Mouse (Mus musculus) layer of hippocampus, postnatal 25 days (tissue): Measurements from ENCODE around the gene Gm49403. TPM values are rescaled to one million over a fixed set of nuclear protein-coding genes. Genes with fewer than 3 reads are reported as not detected.
"Not testable (repeated sequence)": the region's sequence is repeated elsewhere in the genome, so short reads cannot be mapped to it uniquely, and the experiment has no call there.

Source experiments
- DNase-seq, 2 experiments: peaks; one replicate each; pipeline ENCODE4 v3.0.0; 2022; ENCODE audit warnings: mixed read lengths in 2 of 2, low spot score in 1 of 2; ENCODE audit errors: extremely low spot score in 1 of 2
- total RNA-seq, 2 experiments: library from RNA; stranded (reverse); gene quantifications; 2 replicates each; pipeline ENCODE4 v1.2.3; 2021

Gene Gm49403
- not detected for total RNA-seq

DNA sequence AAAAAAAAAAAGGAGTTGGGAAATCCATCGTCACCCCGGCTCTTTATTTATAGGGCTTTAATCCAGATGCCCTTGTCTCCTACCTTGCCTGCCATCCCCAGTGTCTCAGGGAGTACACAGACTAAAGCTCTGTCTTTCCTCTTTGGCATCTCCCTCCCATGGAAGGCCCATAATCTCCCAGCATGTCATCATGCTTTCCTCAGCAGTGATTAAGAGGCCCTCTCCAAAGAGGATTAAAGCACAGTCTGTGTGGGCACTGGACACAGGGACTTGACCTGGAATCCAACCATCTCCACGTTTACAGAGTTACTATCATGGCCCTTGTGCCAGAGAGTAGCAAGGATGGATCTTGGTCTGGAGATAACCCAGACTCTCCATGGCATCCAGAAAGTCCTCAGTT lies at the start of gene Gm49403, which contains the start of gene Lbhd1:
Gene Gm49403, plus strand, starts transcription at position 315 of the 400 bp plus-strand sequence.
Gene Lbhd1, plus strand, starts transcription at position 117 of the 400 bp plus-strand sequence.
- no peak for DNase-seq

DNA sequence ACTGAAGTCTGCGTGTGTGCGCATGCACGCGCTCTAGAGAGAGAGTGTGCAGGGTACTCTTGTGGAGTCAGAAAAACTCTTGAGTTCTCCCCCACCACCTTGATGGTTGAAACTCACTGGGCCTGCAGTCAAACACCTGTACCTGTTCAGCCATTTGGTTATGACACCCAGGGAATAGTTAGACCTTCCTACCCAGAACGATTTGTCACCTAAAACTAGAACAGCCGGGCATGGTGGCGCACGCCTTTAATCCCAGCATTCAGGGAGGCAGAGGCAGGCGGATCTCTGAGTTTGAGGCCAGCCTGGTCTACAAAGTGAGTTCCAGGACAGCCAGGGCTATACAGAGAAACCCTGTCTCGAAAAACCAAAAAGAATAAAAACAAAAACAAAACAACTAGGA lies 47.4 kb upstream of the Gm49403 start:
- DNase-seq = not testable (repeated sequence)

DNA sequence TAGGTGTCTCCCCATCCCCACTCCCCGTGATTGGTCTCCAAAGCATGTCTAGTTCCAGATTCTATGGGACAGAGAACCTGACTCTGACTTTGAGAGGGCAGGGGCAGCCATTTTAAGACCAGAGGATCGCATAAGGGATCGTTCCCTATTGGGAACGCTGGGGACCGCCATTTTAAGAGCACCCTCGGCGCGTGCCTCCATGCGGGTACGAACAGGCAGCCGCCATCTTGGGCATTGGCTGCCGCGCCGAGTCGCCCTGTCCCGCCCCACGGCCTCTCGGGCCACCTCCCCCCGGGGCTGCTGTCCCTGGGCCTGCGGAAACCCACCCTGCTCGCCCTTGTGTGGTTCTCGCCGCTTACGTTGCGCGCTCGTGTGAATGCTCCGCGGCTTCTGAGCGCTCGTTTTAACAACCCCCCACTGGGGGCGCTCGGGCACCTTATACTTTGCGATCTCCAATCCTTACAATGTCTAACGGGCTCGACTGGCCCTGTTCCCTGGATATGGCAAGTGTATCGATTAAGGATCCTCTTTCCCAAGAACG lies 46.4 kb upstream of the Gm49403 start, which contains the start of gene Bscl2:
Gene Bscl2, plus strand, starts transcription at position 217 of the 541 bp plus-strand sequence.
- DNase-seq = peak; percentile 79 to 83

GRCm38 (mm10) chr19:8838041-8838730 lies 45.5 kb upstream of the Gm49403 start:
- peak in 1 of 2 experiments; percentile 52 for DNase-seq

DNA sequence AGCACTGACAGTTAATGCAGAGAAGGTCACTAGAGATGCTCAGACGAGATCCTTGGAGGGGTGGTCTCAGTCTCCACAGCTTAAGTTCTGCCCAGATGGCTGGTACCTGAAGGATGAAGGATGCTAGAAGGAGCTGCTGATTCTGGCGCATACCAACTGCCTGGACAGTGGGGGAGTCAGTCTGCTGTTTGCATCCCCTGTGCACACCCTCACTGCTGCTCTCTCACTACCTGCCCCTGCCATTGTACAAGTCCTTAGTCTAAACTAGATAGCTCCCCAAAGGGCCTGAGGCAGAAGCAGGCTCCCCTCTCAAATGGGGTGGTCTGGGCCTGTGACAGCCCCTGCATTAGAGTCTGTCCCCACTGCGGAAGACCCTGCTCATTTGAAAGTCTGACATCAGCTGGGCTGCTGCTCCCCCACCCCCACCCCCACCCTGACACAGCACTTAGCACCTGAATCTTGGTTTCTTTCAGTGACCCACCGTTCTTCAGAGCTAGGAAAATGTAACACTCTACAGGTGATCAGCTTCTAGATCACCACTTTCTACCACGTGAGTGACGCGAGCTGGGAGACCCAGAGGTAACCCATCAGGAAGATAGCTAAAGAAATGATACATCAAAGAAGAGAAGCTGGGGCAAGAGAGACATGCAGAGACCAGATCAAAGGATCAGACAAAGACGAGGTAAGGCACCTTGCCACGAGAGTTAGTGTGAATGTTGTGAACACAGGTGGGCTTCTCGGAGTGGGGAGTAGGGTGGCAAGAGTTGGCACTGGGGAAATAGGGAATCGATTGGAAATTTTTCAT lies 44.4 kb upstream of the Gm49403 start, which contains the start of gene Gng3:
Gene Gng3, minus strand, starts transcription at position 92 of the 805 bp plus-strand sequence.
- DNase-seq = peak; percentile 55 to 64

DNA sequence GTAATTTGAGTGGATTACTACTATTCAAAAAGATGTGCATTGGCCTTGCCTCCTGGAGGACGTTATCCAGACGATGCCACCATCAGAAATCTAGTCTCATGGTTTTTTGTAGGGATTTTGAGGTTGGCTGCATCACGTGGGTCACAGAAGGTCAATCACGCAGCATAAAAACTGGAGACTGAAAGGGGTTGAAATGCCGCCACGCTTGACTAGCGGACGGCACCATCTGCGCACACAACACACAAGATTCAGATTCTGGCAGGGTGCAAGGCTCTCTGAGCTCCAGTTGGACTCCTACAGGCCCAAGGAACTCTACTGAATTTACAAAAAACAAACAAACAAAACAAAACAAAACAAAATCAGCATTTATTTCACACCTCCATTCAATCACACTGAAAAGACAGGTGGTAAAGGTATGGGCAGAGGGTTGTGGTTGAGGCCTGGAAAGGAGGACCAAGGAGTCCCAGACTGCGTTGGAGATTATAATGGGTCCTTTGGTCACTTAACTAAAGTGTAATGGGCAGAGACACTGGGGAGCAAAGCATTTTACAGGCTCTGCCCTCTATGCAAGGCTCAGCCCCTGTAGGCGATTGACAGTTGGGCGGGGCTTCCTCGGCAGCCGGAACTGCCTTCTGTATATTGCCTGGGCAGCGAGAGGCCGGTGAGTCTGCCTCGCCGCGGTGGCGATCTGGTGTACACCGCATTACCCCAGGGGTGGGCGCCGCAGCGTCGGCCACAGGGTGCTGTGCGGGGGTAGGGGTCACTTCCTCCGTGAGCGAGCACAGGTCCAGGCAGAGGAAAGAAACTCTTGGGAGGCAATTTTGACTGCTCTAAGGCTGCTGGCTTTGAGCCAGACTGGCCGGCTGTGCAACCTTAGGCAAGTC lies 43.6 kb upstream of the Gm49403 start:
- DNase-seq = peak; percentile 57 to 60

GRCm38 (mm10) chr19:8841012-8841411 lies 42.7 kb upstream of the Gm49403 start:
- no peak for DNase-seq

DNA sequence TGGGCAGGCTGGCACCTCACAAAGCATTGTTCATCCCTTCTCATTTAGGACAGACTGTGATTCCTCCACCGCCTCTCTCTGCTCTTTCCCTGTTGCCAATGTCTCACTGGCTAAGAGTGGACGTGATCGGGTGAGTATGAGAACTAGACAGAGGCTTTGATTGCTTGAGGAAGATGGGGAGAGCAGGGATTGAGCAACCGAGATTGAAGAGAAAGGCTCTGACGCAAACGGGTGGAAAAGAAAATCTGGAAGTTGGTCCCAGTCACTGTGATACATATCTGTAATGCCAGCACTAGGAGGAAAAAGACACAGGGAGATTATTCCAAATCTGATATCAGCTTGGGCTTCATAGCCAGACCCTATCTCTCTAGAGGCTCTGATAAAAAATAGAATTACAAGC lies 40.8 kb upstream of the Gm49403 start:
- no peak for DNase-seq

- DNase-seq = peak; percentile 59 to 96
These were observed 39.2 kb upstream of the Gm49403 start for GRCm38 (mm10) chr19:8844371-8845129.

GRCm38 (mm10) chr19:8848356-8848755 lies 35.4 kb upstream of the Gm49403 start:
- no peak for DNase-seq

DNA sequence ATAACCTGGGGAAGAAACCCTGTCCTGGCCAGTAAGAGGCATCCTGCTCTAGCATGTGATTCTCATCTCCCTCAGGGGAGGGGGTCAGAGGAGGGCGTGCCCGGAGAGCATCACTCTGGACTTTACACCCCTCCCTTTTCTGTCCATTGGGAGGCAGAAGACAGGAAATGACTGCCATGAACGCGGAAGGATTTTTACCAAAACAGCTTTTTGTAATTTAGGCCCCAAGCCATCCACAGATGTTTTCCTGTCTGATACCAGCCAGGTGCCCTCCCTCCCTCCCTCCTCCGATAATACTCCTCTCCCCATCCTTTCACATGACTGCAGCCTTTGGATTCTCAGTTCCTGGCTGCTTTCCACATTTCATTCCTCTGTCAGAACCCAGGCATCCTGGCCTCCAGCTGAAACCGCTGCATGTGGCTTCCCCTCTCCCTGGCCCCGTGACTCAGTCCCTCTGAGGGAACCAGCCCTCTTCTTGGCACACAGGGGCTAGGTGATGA lies 33.3 kb upstream of the Gm49403 start, which contains the start of gene Lrrn4cl:
Gene Lrrn4cl, plus strand, starts transcription at position 367 of the 500 bp plus-strand sequence.
- DNase-seq = no peak

GRCm38 (mm10) chr19:8851639-8852038 lies 32.1 kb upstream of the Gm49403 start:
- DNase-seq = no peak

- no peak for DNase-seq
These were observed 31.3 kb upstream of the Gm49403 start for GRCm38 (mm10) chr19:8852236-8852928.

- no peak for DNase-seq
These were observed 30.6 kb upstream of the Gm49403 start for GRCm38 (mm10) chr19:8853117-8853516.

DNA sequence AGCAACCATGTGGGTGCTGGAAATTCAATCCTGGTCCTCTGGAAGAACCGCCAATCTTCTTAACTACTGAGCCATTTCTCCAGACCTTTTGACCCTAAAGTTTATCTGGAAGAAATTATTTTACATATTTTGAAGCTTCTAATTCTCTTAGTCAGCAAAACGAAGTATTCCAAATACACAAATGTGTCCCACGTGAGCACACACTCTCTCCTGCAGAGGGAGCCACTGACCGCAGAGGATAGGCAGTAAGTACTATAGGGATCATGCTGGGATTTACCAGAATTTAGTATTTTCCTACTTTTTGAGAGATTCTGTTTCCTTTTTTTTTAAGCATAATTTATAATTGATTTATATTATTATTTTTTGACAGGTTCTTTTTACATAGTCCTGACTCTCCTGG lies 26.0 kb upstream of the Gm49403 start:
- peak in 1 of 2 experiments; percentile 27 for DNase-seq

DNA sequence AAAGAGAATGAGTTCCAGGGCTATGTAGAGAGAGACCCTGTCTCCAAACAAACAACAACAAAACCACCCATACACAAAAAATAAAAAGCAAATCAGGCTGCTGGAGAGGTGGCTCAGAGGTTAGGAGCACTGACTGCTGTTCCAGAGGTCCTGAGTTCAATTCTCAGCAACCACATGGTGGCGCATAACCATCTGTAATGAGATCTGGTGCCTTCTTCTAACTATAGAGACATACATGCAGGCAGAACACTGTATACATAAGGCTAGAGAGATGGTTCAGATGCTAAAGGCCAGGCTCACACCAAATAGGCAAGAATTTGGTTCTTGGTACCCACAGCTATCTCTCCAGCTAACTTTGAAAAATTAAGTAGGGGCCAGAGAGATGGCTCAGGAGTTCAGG lies 24.7 kb upstream of the Gm49403 start:
- DNase-seq = no peak

- DNase-seq = no peak
These were observed 19.5 kb upstream of the Gm49403 start for GRCm38 (mm10) chr19:8864265-8864664.

GRCm38 (mm10) chr19:8870381-8870780 lies 13.3 kb upstream of the Gm49403 start:
- not testable (repeated sequence) for DNase-seq
